ENCODE assay signal across 22 mouse cellular contexts in genomic region chr17:51172332-51172731, GRCm38 (mm10).
"Had no signal": no experiment of that assay in that cellular context is flagged by ENCODE, and none has a peak within 500 bp of the region (broad histone marks: within the 10 kb centered on the region; RNA-seq: fewer than 3 reads in every experiment).

No protein-coding gene starts in this region.

- H3K4me2 ChIP-seq: limb, embryonic 13.5 days; liver, embryonic 12.5 days; liver, embryonic 15.5 days; lung, embryonic 15.5 days had no signal

- H3K4me1 ChIP-seq: limb, embryonic 10.5 days; limb, embryonic 13.5 days; midbrain, embryonic 10.5 days had no signal

- H3K9ac ChIP-seq: limb, embryonic 13.5 days; liver, embryonic 12.5 days; liver, embryonic 15.5 days; lung, embryonic 15.5 days had no signal

- H3K27ac ChIP-seq: kidney, postnatal 0 days; layer of hippocampus, adult 2 months; limb, embryonic 10.5 days; limb, embryonic 13.5 days; liver, embryonic 12.5 days; liver, embryonic 15.5 days; lung, embryonic 15.5 days; midbrain, embryonic 10.5 days had no signal

- H3K36me3 ChIP-seq: limb, embryonic 10.5 days; limb, embryonic 13.5 days; liver, embryonic 12.5 days; liver, embryonic 15.5 days; lung, embryonic 15.5 days; midbrain, embryonic 10.5 days had no signal

- ATAC-seq: liver, embryonic 12.5 days had no signal

- H3K27me3 ChIP-seq: limb, embryonic 13.5 days; liver, embryonic 12.5 days; liver, embryonic 15.5 days; lung, embryonic 15.5 days; megakaryocyte, embryonic 14.5 days had no signal

- DNase-seq: kidney, adult 2 months; kidney, postnatal 25 days; layer of hippocampus, adult 9-11 months; liver; lung, adult 18-20 months; lung, postnatal 10 days; lung, postnatal 36 days; midbrain, embryonic 14.5 days; right cerebral cortex, adult 18-20 months; right cerebral cortex, postnatal 14 days; thymus, adult 2 months; thymus, postnatal 36 days had no signal

- H3K9me3 ChIP-seq: limb, embryonic 10.5 days; limb, embryonic 13.5 days; liver, embryonic 12.5 days; liver, embryonic 15.5 days; lung, embryonic 15.5 days; megakaryocyte, embryonic 14.5 days; midbrain, embryonic 10.5 days had no signal

- H3K4me3 ChIP-seq: layer of hippocampus, adult 2 months; limb, embryonic 10.5 days; limb, embryonic 13.5 days; liver, embryonic 12.5 days; liver, embryonic 15.5 days; lung, embryonic 15.5 days; megakaryocyte, embryonic 14.5 days; midbrain, embryonic 10.5 days; myocyte had no signal
